Mouse (Mus musculus) CD4-positive helper T cell, adult 2 months (primary cell): ENCODE data around the gene Trdn.

Experiments
- DNase-seq: peaks from one replicate; pipeline ENCODE4 v3.0.0-alpha.2; 2012; ENCODE audit warnings: low read depth, missing footprints, low spot score

Gene Trdn

GRCm38 (mm10) chr10:33370534-33370933 lies 290.2 kb downstream of the Trdn start:
- no peak for DNase-seq

GRCm38 (mm10) chr10:33375474-33376029 lies 295.2 kb downstream of the Trdn start:
- no peak for DNase-seq
